In genomic region chr2:31769631-31770111, GRCm38 (mm10) we compare ENCODE assay signal across 8 mouse cellular contexts. TPM values are rescaled to one million over a fixed set of nuclear protein-coding genes. Genes with fewer than 3 reads are reported as not detected.
DNase-seq lines count a peak whose midpoint lies in the region; ATAC-seq and TF ChIP-seq lines count a peak whose summit lies in the region.

No protein-coding gene starts in this region.

- H3K4me1 ChIP-seq in E14TG2a.4 (replicated peaks; ENCODE audit: low read depth, low read length) = peaks cover 85% of the 10 kb centered on the region
- peaks cover 93% of the 10 kb centered on the region for H3K4me1 ChIP-seq in heart, embryonic 13.5 days

- 14% methylated on average over 6 of the region's 6 CpGs for WGBS in heart, embryonic 13.5 days

- ATAC-seq in heart, embryonic 13.5 days (ENCODE audit: extremely low read depth, insufficient number of reproducible peaks, low FRiP score, low TSS enrichment) = 0 out of 2 replicates have a peak, but pooled peaks have one; percentile 21
- peak; percentile 68 for ATAC-seq in megakaryocyte, adult 5-6 weeks (ENCODE audit: poor library complexity, severe bottlenecking)

- TF ChIP-seq CTCF in E14TG2a.4 (conservative IDR thresholded peaks at IDR 0.05; ENCODE audit: low read length) = no peak

- peak overlapping the region; percentile 90 for H3K27ac ChIP-seq in heart, embryonic 13.5 days (replicated peaks)

- peak overlapping the region; percentile 69 for H3K9ac ChIP-seq in heart, embryonic 13.5 days

- no peaks in the 10 kb centered on the region for H3K9me3 ChIP-seq in E14TG2a.4 (ENCODE audit: low read length)
- no peaks in the 10 kb centered on the region for H3K9me3 ChIP-seq in heart, embryonic 13.5 days

- no peaks in the 10 kb centered on the region for H3K36me3 ChIP-seq in E14TG2a.4 (ENCODE audit: insufficient read depth, low read length)
- peaks cover 9% of the 10 kb centered on the region for H3K36me3 ChIP-seq in heart, embryonic 13.5 days

- no peaks in the 10 kb centered on the region for H3K27me3 ChIP-seq in E14TG2a.4 (ENCODE audit: insufficient read depth, low read length)
- no peaks in the 10 kb centered on the region for H3K27me3 ChIP-seq in heart, embryonic 13.5 days (replicated peaks)

- peak; percentile 66 for DNase-seq in adrenal gland, postnatal 25 days
- DNase-seq in kidney, postnatal 10 days = peak; percentile 84
- no peak for DNase-seq in layer of hippocampus, adult 9-11 months
- no peak for DNase-seq in B cell, adult 2 months
- DNase-seq in cerebellum, postnatal 36 days = no peak

- H3K4me2 ChIP-seq in heart, embryonic 13.5 days = peak overlapping the region; percentile 59

- 0 out of 2 replicates have a peak overlapping the region, but pooled peaks have one; percentile 0 for H3K4me3 ChIP-seq in E14TG2a.4 (replicated peaks; ENCODE audit: low read length)
- H3K4me3 ChIP-seq in heart, embryonic 13.5 days = peak overlapping the region; percentile 18; the same call in 1 of the 2 replicates

RNA-seq across cellular contexts. Expression of gene Qrfp, which starts 40.7 kb away (rescaled TPM):
- not detected in 2 replicates for total RNA-seq in adrenal gland, postnatal 25 days (2021)
- 0.05 and 0.09 TPM in 2 replicates for polyA plus RNA-seq in heart, embryonic 13.5 days (2015; fragmentation: Nextera tagmentation; extraction: Ambion mirVana)
- 0.57 and 0.65 TPM in 2 replicates for total RNA-seq in megakaryocyte, adult 5-6 weeks (2015)
- total RNA-seq in megakaryocyte, adult 5-6 weeks (2017) = 0.04 and 0.29 TPM in 2 replicates

Comparison
In these comparisons a context has a peak if more than half of its experiments do, and no peak if none do; other contexts are left out.
1. DNase-seq: peak in adrenal gland, postnatal 25 days (single experiment) and kidney, postnatal 10 days (single experiment); none in layer of hippocampus, adult 9-11 months (single experiment), B cell, adult 2 months (0 of 2) and cerebellum, postnatal 36 days (0 of 2).